Mouse (Mus musculus): ENCODE data around the gene Stx2.

- TF ChIP-seq POLR2A (IDR thresholded peaks at IDR 0.05; ENCODE audit: extremely low read depth, insufficient read depth, low read length), result no peak
- no peak for TF ChIP-seq CTCF (IDR thresholded peaks at IDR 0.05; ENCODE audit: extremely low read depth, insufficient read depth, low read length)
Observed at GRCm38 (mm10) chr5:129026171-129026570, 17.8 kb upstream of the Stx2 start.
